Mouse (Mus musculus) brain, embryonic 14.5 days (tissue): ENCODE results near the gene Uba3.

Experiments
- CTCF ChIP-seq: fragments of 200-500 bp; IDR thresholded peaks from 2 replicates; pipeline ENCODE4 v1.5.1; 2012; ENCODE audit warnings: inconsistent platforms, mild to moderate bottlenecking, moderate library complexity, borderline replicate concordance; ENCODE audit not compliant: insufficient read depth, insufficient read length; ENCODE audit errors: extremely low read depth
- POLR2A ChIP-seq: fragments of 200-500 bp; IDR thresholded peaks from 2 replicates; pipeline ENCODE4 v1.6.1; 2012; ENCODE audit warnings: mild to moderate bottlenecking, inconsistent platforms, borderline replicate concordance; ENCODE audit not compliant: poor library complexity, insufficient read depth, insufficient read length, severe bottlenecking; ENCODE audit errors: extremely low read depth

GRCm38 (mm10) chr6:97204252-97204869 is 1.1 kb downstream of the Uba3 start:
- TF ChIP-seq POLR2A (no peak), CTCF (no peak)
